Mouse (Mus musculus): ENCODE measurements at regions not wholly inside any gene's neighbourhood (a gene's known extent, or its start where the extent isn't known, plus 50 kb on each side); places are given as distances from the start of the nearest gene placed in this dataset.

DNA sequence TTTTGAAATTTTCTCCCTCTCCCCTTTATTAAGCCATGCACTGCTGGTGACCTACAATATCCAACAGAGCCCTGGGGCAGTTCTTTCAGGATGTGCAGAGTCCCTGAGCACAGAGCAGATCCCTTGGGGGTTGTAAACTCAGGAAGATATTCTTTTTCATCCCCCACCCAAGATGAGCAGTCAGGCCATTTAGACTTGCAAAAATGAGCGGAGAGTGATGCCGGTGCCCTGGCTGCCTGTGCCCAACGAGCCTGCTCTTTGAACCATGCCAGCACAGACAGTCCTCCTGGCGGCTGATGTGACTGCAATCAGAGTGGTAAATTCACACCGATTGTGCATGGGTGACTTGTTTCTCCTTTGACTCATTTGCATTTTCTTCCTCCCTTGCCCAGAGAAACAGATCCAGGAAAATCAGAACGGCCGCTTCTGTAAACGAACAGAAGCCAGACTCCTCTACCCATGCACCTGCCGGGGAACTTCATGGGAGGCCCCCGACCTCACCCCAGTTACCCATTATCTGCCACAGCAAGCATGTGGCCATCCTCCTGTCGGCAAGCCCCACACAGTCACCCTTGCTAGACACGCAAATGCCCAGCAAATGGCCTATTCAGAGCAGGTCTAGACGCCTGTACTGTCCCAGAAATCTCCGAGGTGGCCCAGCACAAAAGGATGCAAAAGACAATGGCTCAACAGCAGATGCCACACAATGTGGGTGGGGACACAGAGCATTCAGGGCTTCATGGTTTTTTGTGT, 92.4 kb downstream of the Gm815 start:
- ATAC-seq (ENCODE audit: insufficient number of reproducible peaks, insufficient read depth, low FRiP score, low TSS enrichment, low read depth), result no peak
- Histone ChIP-seq H3K4me2 (no peak overlapping the region), H3K9me3 (no peaks in the 10 kb centered on the region), H3K4me1 (replicated peaks) (peaks cover 14% of the 10 kb centered on the region), H3K36me3 (no peaks in the 10 kb centered on the region), H3K27me3 (0 out of 2 replicates have a peak, but pooled peaks cover 2% of the 10 kb centered on the region), H3K27ac (no peak overlapping the region), H3K9ac (replicated peaks) (no peak overlapping the region), H3K4me3 (replicated peaks) (no peak overlapping the region)
- WGBS, result 66% methylated on average over 14 of the region's 14 CpGs

DNA sequence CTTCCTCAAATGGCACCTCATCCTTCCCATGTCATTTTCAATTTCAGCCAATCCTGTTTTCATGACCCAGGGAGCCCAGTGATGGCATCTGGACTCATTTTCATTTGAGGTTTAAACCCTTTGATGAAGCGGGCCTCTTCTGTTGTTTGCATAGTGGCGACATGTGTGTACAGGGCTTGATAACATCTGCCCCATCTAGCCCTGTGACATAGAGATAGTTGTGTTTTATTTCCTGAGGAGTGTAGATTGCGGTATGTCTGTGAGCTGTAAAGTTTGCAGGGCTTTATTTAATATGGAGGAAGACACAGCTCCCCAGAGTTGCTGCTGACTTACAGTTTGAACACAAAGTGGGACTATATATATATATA, 92.9 kb downstream of the Gm815 start:
- ATAC-seq (ENCODE audit: insufficient number of reproducible peaks, insufficient read depth, low FRiP score, low TSS enrichment, low read depth), result no peak
- peaks cover 14% of the 10 kb centered on the region for H3K4me1 ChIP-seq (replicated peaks)
- no peak overlapping the region for H3K27ac ChIP-seq
- no peak overlapping the region for H3K9ac ChIP-seq (replicated peaks)
- H3K27me3 ChIP-seq, result 0 out of 2 replicates have a peak, but pooled peaks cover 2% of the 10 kb centered on the region
- no peak overlapping the region for H3K4me3 ChIP-seq (replicated peaks)
- H3K36me3 ChIP-seq, result no peaks in the 10 kb centered on the region
- H3K9me3 ChIP-seq, result no peaks in the 10 kb centered on the region
- no peak overlapping the region for H3K4me2 ChIP-seq
- WGBS, result 76% methylated on average over 3 of the region's 3 CpGs

DNA sequence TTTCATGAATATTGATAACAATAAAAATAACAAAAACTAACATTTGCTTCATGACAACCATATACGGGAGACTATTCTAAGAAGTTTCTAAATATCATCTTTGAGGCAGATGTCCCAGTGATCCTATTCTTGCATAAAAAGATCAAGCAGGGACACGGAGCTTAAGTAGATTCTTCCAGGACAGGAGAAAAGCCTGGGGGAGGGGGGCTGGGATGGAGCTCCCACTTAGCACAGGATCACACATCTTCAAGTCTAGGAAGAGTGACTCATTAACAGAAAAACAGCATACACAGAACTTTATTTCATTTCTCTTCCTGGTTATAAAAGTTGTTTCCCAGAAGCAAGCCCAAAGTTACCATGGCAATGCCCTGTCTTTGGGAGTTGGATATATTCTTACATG, 93.6 kb downstream of the Gm815 start:
- H3K4me3 ChIP-seq (replicated peaks), result no peak overlapping the region
- no peak overlapping the region for H3K9ac ChIP-seq (replicated peaks)
- WGBS, result 89% methylated on average over 2 of the region's 2 CpGs
- no peaks in the 10 kb centered on the region for H3K9me3 ChIP-seq
- no peak overlapping the region for H3K27ac ChIP-seq
- H3K4me2 ChIP-seq, result no peak overlapping the region
- H3K36me3 ChIP-seq, result no peaks in the 10 kb centered on the region
- 0 out of 2 replicates have a peak, but pooled peaks cover 2% of the 10 kb centered on the region for H3K27me3 ChIP-seq
- peaks cover 14% of the 10 kb centered on the region for H3K4me1 ChIP-seq (replicated peaks)
- ATAC-seq (ENCODE audit: insufficient number of reproducible peaks, insufficient read depth, low FRiP score, low TSS enrichment, low read depth), result no peak

DNA sequence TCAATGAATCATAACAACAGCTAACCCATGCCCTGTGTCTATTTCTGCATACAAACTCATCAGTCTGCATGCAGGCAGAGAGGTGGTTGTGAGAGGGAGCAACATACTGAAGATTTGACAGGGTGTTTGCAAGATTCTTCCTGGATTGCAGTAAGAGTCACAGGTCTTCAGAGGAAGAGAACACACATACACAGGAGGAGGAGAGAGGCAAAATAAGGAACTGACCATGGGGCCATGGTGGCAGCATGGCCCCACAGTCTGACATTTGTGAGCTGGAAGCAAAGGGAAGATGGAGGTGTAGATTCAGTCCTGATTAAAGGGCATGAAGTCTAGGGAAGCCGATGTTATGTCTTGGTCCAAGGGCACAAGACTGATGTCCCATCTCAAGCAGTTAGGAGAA, 101.0 kb downstream of the Gm815 start:
- Histone ChIP-seq H3K36me3 (no peaks in the 10 kb centered on the region), H3K4me1 (replicated peaks) (no peaks in the 10 kb centered on the region), H3K27me3 (no peaks in the 10 kb centered on the region), H3K9me3 (no peaks in the 10 kb centered on the region), H3K27ac (no peak overlapping the region), H3K9ac (replicated peaks) (no peak overlapping the region), H3K4me3 (replicated peaks) (no peak overlapping the region), H3K4me2 (no peak overlapping the region)
- 88% methylated on average over 1 of the region's 1 CpGs for WGBS
- no peak for ATAC-seq (ENCODE audit: insufficient number of reproducible peaks, insufficient read depth, low FRiP score, low TSS enrichment, low read depth)

DNA sequence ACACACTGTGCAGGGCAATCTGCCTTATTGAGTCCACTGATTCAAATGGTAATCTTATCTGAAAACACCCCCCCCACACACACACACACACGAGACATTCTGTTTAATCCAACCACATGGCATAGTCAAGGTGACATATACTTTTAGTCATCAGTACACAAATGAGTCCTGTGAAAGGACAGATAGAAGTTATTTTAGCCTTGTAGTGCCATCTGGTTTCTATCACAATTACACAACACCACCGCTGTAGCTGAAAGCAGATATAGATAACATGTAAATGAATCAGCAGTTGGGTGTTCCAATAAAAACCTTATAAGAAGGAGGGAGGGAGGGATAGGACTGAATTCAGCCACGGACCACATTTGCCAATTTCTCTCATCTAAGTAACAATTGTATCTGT, 101.5 kb downstream of the Gm815 start:
- Histone ChIP-seq H3K9ac (replicated peaks) (no peak overlapping the region), H3K27me3 (no peaks in the 10 kb centered on the region), H3K9me3 (no peaks in the 10 kb centered on the region), H3K27ac (no peak overlapping the region), H3K4me2 (no peak overlapping the region), H3K4me3 (replicated peaks) (no peak overlapping the region), H3K36me3 (no peaks in the 10 kb centered on the region), H3K4me1 (replicated peaks) (no peaks in the 10 kb centered on the region)
- WGBS, result 71% methylated on average over 3 of the region's 3 CpGs
- ATAC-seq (ENCODE audit: insufficient number of reproducible peaks, insufficient read depth, low FRiP score, low TSS enrichment, low read depth), result no peak

DNA sequence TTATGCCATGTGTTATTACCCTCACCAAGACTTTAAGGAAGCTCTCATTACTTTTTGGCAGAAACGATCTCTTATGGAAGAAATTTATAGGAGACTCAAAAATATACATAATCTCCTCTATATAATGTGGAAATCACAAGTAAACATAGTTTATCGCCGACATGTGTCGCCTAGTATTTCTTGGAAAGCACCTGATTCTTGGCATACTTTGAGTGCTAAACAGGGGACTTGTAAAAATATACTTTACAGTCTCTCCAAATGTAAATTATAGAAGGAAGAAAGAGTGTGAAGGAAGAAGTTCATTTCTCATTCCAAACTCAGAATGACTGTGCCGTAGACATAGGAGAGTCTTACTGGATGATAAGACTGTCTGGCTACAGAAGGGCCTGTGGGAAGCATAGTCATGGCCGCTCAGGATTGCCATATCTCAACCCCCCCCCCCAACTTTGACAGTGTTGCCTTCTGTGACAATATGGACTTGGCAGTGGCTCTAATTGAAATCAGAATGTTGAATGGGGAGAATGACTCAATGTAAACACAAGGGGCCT, 102.3 kb downstream of the Gm815 start:
- no peaks in the 10 kb centered on the region for H3K36me3 ChIP-seq
- no peak overlapping the region for H3K9ac ChIP-seq (replicated peaks)
- H3K4me3 ChIP-seq (replicated peaks), result no peak overlapping the region
- WGBS, result 89% methylated on average over 6 of the region's 6 CpGs
- no peaks in the 10 kb centered on the region for H3K4me1 ChIP-seq (replicated peaks)
- H3K4me2 ChIP-seq, result no peak overlapping the region
- H3K9me3 ChIP-seq, result no peaks in the 10 kb centered on the region
- H3K27me3 ChIP-seq, result no peaks in the 10 kb centered on the region
- no peak for ATAC-seq (ENCODE audit: insufficient number of reproducible peaks, insufficient read depth, low FRiP score, low TSS enrichment, low read depth)
- H3K27ac ChIP-seq, result no peak overlapping the region

DNA sequence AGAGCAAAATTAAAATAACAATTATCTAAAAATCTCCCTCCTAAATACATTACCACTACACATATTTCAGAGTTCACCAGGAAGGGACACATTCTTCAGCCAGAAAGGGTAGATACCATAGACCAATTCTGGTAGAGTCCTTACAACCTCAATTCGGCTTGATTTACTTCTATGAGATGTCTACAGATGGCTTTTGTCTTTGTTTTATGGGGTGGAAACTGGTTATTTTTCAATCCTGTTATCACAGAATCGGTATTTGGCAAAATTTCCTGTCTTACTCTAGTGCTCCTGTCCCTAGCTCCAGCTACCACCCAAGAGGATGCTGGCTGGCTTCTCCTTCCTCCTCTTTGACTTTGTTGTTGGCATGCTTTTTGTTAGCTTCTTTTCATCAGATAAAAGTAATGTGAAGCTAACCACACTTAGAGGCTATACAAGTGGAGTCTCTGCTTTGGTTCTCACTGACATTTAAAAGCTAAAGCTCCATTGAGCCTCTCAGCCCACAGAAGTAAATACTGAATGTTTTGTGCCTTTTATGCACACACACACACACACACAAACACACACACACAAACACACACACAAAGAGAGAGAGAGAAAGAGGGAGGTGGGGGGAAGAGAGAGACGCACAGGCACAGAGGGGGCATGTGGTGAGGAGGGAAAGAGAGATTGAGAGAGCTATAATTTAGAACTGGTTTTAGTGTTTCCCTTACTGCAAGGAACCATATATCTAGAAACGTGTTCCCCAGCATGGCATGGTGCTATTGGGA, 109.1 kb downstream of the Gm815 start:
- H3K27ac ChIP-seq, result no peak overlapping the region
- no peaks in the 10 kb centered on the region for H3K4me1 ChIP-seq (replicated peaks)
- no peak overlapping the region for H3K4me2 ChIP-seq
- no peak overlapping the region for H3K9ac ChIP-seq (replicated peaks)
- 78% methylated on average over 4 of the region's 4 CpGs for WGBS
- no peaks in the 10 kb centered on the region for H3K9me3 ChIP-seq
- H3K27me3 ChIP-seq, result no peaks in the 10 kb centered on the region
- ATAC-seq (ENCODE audit: insufficient number of reproducible peaks, insufficient read depth, low FRiP score, low TSS enrichment, low read depth), result no peak
- no peak overlapping the region for H3K4me3 ChIP-seq (replicated peaks)
- no peaks in the 10 kb centered on the region for H3K36me3 ChIP-seq

DNA sequence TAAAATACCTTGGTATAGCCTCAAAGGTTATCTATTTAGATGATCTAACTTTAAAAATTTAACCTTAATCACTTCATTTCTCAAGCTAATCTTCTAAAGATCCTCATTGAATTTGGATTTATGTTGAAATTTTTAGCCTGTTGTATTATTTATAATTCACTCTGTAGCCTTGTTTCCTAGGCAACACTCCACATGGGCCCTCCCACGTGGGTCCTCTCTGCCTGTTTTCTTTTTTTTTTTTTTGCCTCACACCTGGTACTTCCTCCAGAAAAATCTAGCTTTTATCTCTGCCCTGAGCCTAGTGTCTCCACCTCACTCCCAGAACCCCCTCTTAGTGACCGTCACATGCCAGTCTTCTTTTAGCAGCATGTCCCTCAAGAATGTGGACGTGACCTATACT, 113.9 kb downstream of the Gm815 start:
- H3K36me3 ChIP-seq, result no peaks in the 10 kb centered on the region
- 77% methylated on average over 3 of the region's 3 CpGs for WGBS
- no peaks in the 10 kb centered on the region for H3K4me1 ChIP-seq (replicated peaks)
- H3K4me2 ChIP-seq, result no peak overlapping the region
- no peak for ATAC-seq (ENCODE audit: insufficient number of reproducible peaks, insufficient read depth, low FRiP score, low TSS enrichment, low read depth)
- H3K27me3 ChIP-seq, result no peaks in the 10 kb centered on the region
- no peak overlapping the region for H3K4me3 ChIP-seq (replicated peaks)
- no peak overlapping the region for H3K9ac ChIP-seq (replicated peaks)
- H3K9me3 ChIP-seq, result no peaks in the 10 kb centered on the region
- H3K27ac ChIP-seq, result no peak overlapping the region

DNA sequence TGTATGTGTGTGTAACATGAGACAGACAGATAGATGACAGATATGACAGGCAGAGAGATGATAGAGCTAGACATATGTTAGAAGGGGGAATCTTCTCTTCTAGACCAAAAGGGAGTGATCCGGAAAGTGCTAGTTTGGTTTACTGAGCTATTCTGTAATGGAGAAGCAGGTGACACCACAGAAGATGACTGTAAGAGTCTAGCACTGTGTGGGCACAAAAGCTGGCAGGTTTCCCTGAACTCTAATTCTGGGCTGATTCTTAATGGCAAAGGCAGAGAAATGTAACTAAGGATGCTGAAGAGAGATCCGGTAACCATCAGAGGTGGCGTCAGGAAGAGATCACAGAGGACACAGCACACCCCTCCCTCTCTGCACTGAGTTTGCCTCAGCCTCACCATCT, 136.2 kb downstream of the Gm815 start:
- Histone ChIP-seq H3K4me1 (replicated peaks) (no peaks in the 10 kb centered on the region), H3K4me2 (no peak overlapping the region), H3K27me3 (no peaks in the 10 kb centered on the region), H3K36me3 (no peaks in the 10 kb centered on the region), H3K4me3 (replicated peaks) (no peak overlapping the region), H3K27ac (no peak overlapping the region), H3K9me3 (no peaks in the 10 kb centered on the region), H3K9ac (replicated peaks) (no peak overlapping the region)
- WGBS, result 88% methylated on average over 3 of the region's 3 CpGs
- no peak for ATAC-seq (ENCODE audit: insufficient number of reproducible peaks, insufficient read depth, low FRiP score, low TSS enrichment, low read depth)

DNA sequence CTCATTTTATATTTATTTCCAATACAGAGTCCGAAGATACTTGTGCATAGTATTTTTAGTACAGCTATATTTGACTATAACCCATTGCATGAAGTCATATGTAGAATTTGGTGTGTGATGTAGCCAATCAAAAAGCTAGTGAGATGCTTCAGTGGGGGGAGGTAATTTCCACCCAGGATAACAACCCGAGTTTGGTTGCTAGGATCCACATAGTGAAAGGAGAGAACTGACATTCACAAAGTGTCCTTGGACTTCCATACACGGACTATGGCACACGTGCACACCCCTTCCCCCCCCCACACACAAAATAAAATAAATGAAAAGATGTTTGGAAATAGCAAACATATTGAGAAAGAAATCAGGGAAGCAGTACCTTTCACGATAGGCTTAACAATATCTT, 137.2 kb downstream of the Gm815 start:
- no peaks in the 10 kb centered on the region for H3K9me3 ChIP-seq
- no peak overlapping the region for H3K4me3 ChIP-seq (replicated peaks)
- no peaks in the 10 kb centered on the region for H3K27me3 ChIP-seq
- H3K27ac ChIP-seq, result no peak overlapping the region
- H3K4me2 ChIP-seq, result no peak overlapping the region
- no peak overlapping the region for H3K9ac ChIP-seq (replicated peaks)
- H3K36me3 ChIP-seq, result no peaks in the 10 kb centered on the region
- ATAC-seq (ENCODE audit: insufficient number of reproducible peaks, insufficient read depth, low FRiP score, low TSS enrichment, low read depth), result no peak
- 82% methylated on average over 5 of the region's 5 CpGs for WGBS
- no peaks in the 10 kb centered on the region for H3K4me1 ChIP-seq (replicated peaks)

DNA sequence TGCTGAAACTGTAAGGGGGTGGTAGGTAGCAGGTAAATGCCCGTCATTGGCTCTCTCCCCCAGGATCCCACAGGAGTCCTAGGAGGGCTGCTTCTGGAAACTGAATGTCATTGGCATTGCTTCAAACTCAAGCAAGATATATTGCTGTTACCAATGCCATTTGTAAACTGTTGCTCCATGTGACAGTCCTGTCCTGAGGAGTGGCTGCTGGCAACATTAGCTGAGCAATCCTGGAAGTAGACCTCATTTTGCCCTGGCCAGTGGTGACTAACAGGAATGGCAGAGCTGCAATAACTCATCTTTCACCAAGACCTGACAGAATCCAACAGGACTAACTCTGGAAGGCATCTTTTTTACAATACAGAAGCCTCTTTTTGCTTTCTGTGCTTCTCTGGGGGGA, 143.2 kb downstream of the Gm815 start:
- H3K4me1 ChIP-seq (replicated peaks), result no peaks in the 10 kb centered on the region
- ATAC-seq (ENCODE audit: insufficient number of reproducible peaks, insufficient read depth, low FRiP score, low TSS enrichment, low read depth), result no peak
- no peak overlapping the region for H3K9ac ChIP-seq (replicated peaks)
- no peak overlapping the region for H3K27ac ChIP-seq
- no peak overlapping the region for H3K4me3 ChIP-seq (replicated peaks)
- no peaks in the 10 kb centered on the region for H3K36me3 ChIP-seq
- WGBS, result 61% methylated on average over 1 of the region's 1 CpGs
- H3K4me2 ChIP-seq, result no peak overlapping the region
- no peaks in the 10 kb centered on the region for H3K9me3 ChIP-seq
- H3K27me3 ChIP-seq, result no peaks in the 10 kb centered on the region
